Mouse (Mus musculus) ES-Bruce4 (cell line): ENCODE data around the gene Flad1.

Experiments used
- CTCF ChIP-seq: IDR thresholded peaks from one replicate; pipeline ENCODE4 v1.8.1; 2011; ENCODE audit warnings: low read depth, low read length
- EP300 ChIP-seq: IDR thresholded peaks from 2 replicates; pipeline ENCODE4 v1.6.1; 2011; ENCODE audit warnings: low read depth, low read length; ENCODE audit not compliant: insufficient read depth
- POLR2A ChIP-seq: IDR thresholded peaks from one replicate; pipeline ENCODE4 v1.8.1; 2011; ENCODE audit warnings: low read length; ENCODE audit not compliant: insufficient read depth

- TF ChIP-seq POLR2A (no peak), CTCF (no peak), EP300 (0 out of 2 replicates have a peak, but pooled peaks have one; percentile 25)
Observed at GRCm38 (mm10) chr3:89434532-89434931, 22.9 kb upstream of the Flad1 start.
